Mouse (Mus musculus): Measurements from ENCODE around the gene Nckap5l. TPM values are rescaled to one million over a fixed set of nuclear protein-coding genes. Genes with fewer than 3 reads are reported as not detected.

Nckap5l gene
- polyA plus RNA-seq, 1 experiment from 2014 or later, result 9.3 TPM

GRCm38 (mm10) chr15:99421676-99422075 is 35.9 kb downstream of the Nckap5l start:
- 86% methylated on average over 8 of the region's 8 CpGs for WGBS
- Histone ChIP-seq H3K4me3 (no peak overlapping the region), H3K27ac (0 out of 2 replicates have a peak overlapping the region, but pooled peaks have one; percentile 79), H3K9ac (no peak overlapping the region), H3K27me3 (no peaks in the 10 kb centered on the region), H3K4me1 (peaks cover 16% of the 10 kb centered on the region), H3K9me3 (replicated peaks) (no peaks in the 10 kb centered on the region), H3K4me2 (no peak overlapping the region), H3K36me3 (ENCODE audit: poor library complexity, severe bottlenecking) (peaks cover 51% of the 10 kb centered on the region)
- ATAC-seq, result no peak

- Histone ChIP-seq H3K4me3 (no peak overlapping the region), H3K4me1 (peaks cover 16% of the 10 kb centered on the region), H3K9me3 (replicated peaks) (no peaks in the 10 kb centered on the region), H3K27ac (peak overlapping the region; percentile 79), H3K9ac (no peak overlapping the region), H3K4me2 (no peak overlapping the region; the same call in 1 of the 2 replicates), H3K36me3 (ENCODE audit: poor library complexity, severe bottlenecking) (peaks cover 46% of the 10 kb centered on the region), H3K27me3 (no peaks in the 10 kb centered on the region)
- ATAC-seq, result no peak
- 84% methylated on average over 9 of the region's 9 CpGs for WGBS
Observed at GRCm38 (mm10) chr15:99421152-99421551, 36.4 kb downstream of the Nckap5l start.

- H3K9ac ChIP-seq, result no peak overlapping the region
- 2% methylated on average over 12 of the region's 12 CpGs for WGBS
Observed at GRCm38 (mm10) chr15:99420521-99421014, 37.0 kb downstream of the Nckap5l start.

GRCm38 (mm10) chr15:99420101-99420500 is 37.4 kb downstream of the Nckap5l start:
- Histone ChIP-seq H3K4me2 (peak overlapping the region; percentile 34), H3K27ac (peak overlapping the region; percentile 79), H3K4me1 (peaks cover 16% of the 10 kb centered on the region), H3K36me3 (ENCODE audit: poor library complexity, severe bottlenecking) (peaks cover 35% of the 10 kb centered on the region), H3K9me3 (replicated peaks) (no peaks in the 10 kb centered on the region), H3K9ac (no peak overlapping the region), H3K4me3 (no peak overlapping the region), H3K27me3 (no peaks in the 10 kb centered on the region)
- no peak for ATAC-seq
- 17% methylated on average over 5 of the region's 5 CpGs for WGBS

More at GRCm38 (mm10) chr15:99420521-99421014, 37.0 kb downstream of the Nckap5l start:
- H3K27ac ChIP-seq, result peak overlapping the region; percentile 79
- peak overlapping the region; percentile 34 for H3K4me2 ChIP-seq
- H3K9me3 ChIP-seq (replicated peaks), result no peaks in the 10 kb centered on the region
- peaks cover 16% of the 10 kb centered on the region for H3K4me1 ChIP-seq
- peak; percentile 78 for ATAC-seq
- H3K27me3 ChIP-seq, result no peaks in the 10 kb centered on the region
- peak overlapping the region; percentile 4; the same call in 1 of the 2 replicates for H3K4me3 ChIP-seq
- H3K36me3 ChIP-seq (ENCODE audit: poor library complexity, severe bottlenecking), result peaks cover 40% of the 10 kb centered on the region

- H3K36me3 ChIP-seq (ENCODE audit: poor library complexity, severe bottlenecking), result peaks cover 14% of the 10 kb centered on the region
- no peak for ATAC-seq
- H3K27me3 ChIP-seq, result no peaks in the 10 kb centered on the region
- no peak overlapping the region for H3K4me3 ChIP-seq
- WGBS, result 43% methylated on average over 17 of the region's 17 CpGs
- H3K4me1 ChIP-seq, result peaks cover 16% of the 10 kb centered on the region
- H3K4me2 ChIP-seq, result no peak overlapping the region
- no peaks in the 10 kb centered on the region for H3K9me3 ChIP-seq (replicated peaks)
- H3K9ac ChIP-seq, result no peak overlapping the region
- H3K27ac ChIP-seq, result peak overlapping the region; percentile 54; the same call in 1 of the 2 replicates
Observed at GRCm38 (mm10) chr15:99417692-99418271, 39.8 kb downstream of the Nckap5l start.

- Histone ChIP-seq H3K4me1 (peaks cover 16% of the 10 kb centered on the region), H3K36me3 (ENCODE audit: poor library complexity, severe bottlenecking) (peaks cover 6% of the 10 kb centered on the region; the same call in 1 of the 2 replicates), H3K9ac (no peak overlapping the region), H3K27ac (no peak overlapping the region), H3K4me3 (no peak overlapping the region), H3K27me3 (no peaks in the 10 kb centered on the region), H3K4me2 (no peak overlapping the region), H3K9me3 (replicated peaks) (no peaks in the 10 kb centered on the region)
- no peak for ATAC-seq
- 29% methylated on average over 4 of the region's 4 CpGs for WGBS
Observed at GRCm38 (mm10) chr15:99416957-99417356, 40.6 kb downstream of the Nckap5l start.

GRCm38 (mm10) chr15:99416348-99416882 is 41.1 kb downstream of the Nckap5l start:
- H3K9ac ChIP-seq, result no peak overlapping the region
- WGBS, result 18% methylated on average over 13 of the region's 13 CpGs
- peaks cover 16% of the 10 kb centered on the region for H3K4me1 ChIP-seq
- no peak overlapping the region for H3K4me2 ChIP-seq
- ATAC-seq, result peak; percentile 43
- H3K36me3 ChIP-seq (ENCODE audit: poor library complexity, severe bottlenecking), result peaks cover under 1% of the 10 kb centered on the region; the same call in 1 of the 2 replicates
- no peak overlapping the region for H3K27ac ChIP-seq
- no peak overlapping the region for H3K4me3 ChIP-seq
- no peaks in the 10 kb centered on the region for H3K9me3 ChIP-seq (replicated peaks)
- H3K27me3 ChIP-seq, result no peaks in the 10 kb centered on the region

GRCm38 (mm10) chr15:99415793-99416192 is 41.8 kb downstream of the Nckap5l start:
- no peaks in the 10 kb centered on the region for H3K27me3 ChIP-seq
- peaks cover 12% of the 10 kb centered on the region for H3K4me1 ChIP-seq
- 18% methylated on average over 2 of the region's 2 CpGs for WGBS
- H3K36me3 ChIP-seq (ENCODE audit: poor library complexity, severe bottlenecking), result no peaks in the 10 kb centered on the region
- H3K27ac ChIP-seq, result no peak overlapping the region
- no peak for ATAC-seq
- no peaks in the 10 kb centered on the region for H3K9me3 ChIP-seq (replicated peaks)
- H3K4me2 ChIP-seq, result no peak overlapping the region
- no peak overlapping the region for H3K9ac ChIP-seq
- no peak overlapping the region for H3K4me3 ChIP-seq

GRCm38 (mm10) chr15:99411747-99412146 is 45.8 kb downstream of the Nckap5l start:
- Histone ChIP-seq H3K27ac (no peak overlapping the region), H3K27me3 (no peaks in the 10 kb centered on the region), H3K9ac (no peak overlapping the region), H3K9me3 (replicated peaks) (no peaks in the 10 kb centered on the region), H3K4me1 (no peaks in the 10 kb centered on the region), H3K4me2 (no peak overlapping the region), H3K4me3 (no peak overlapping the region), H3K36me3 (ENCODE audit: poor library complexity, severe bottlenecking) (peaks cover 37% of the 10 kb centered on the region)
- WGBS, result 70% methylated on average over 14 of the region's 14 CpGs
- no peak for ATAC-seq

- Histone ChIP-seq H3K4me2 (no peak overlapping the region), H3K27ac (no peak overlapping the region), H3K27me3 (no peaks in the 10 kb centered on the region), H3K9ac (no peak overlapping the region), H3K36me3 (ENCODE audit: poor library complexity, severe bottlenecking) (peaks cover 66% of the 10 kb centered on the region), H3K4me3 (no peak overlapping the region), H3K4me1 (no peaks in the 10 kb centered on the region), H3K9me3 (replicated peaks) (no peaks in the 10 kb centered on the region)
- WGBS, result 91% methylated on average over 9 of the region's 9 CpGs
- ATAC-seq, result no peak
Observed at GRCm38 (mm10) chr15:99408845-99409244, 48.7 kb downstream of the Nckap5l start.

GRCm38 (mm10) chr15:99406986-99407570 is 50.5 kb downstream of the Nckap5l start:
- no peak overlapping the region for H3K27ac ChIP-seq
- H3K4me3 ChIP-seq, result no peak overlapping the region
- H3K9me3 ChIP-seq (replicated peaks), result no peaks in the 10 kb centered on the region
- 89% methylated on average over 15 of the region's 15 CpGs for WGBS
- no peaks in the 10 kb centered on the region for H3K27me3 ChIP-seq
- ATAC-seq, result no peak
- no peak overlapping the region for H3K9ac ChIP-seq
- H3K36me3 ChIP-seq (ENCODE audit: poor library complexity, severe bottlenecking), result peaks cover 83% of the 10 kb centered on the region
- H3K4me1 ChIP-seq, result no peaks in the 10 kb centered on the region
- H3K4me2 ChIP-seq, result no peak overlapping the region

GRCm38 (mm10) chr15:99405150-99405549 is 52.4 kb downstream of the Nckap5l start:
- 90% methylated on average over 9 of the region's 9 CpGs for WGBS
- Histone ChIP-seq H3K27ac (no peak overlapping the region), H3K9me3 (replicated peaks) (no peaks in the 10 kb centered on the region), H3K4me3 (no peak overlapping the region), H3K9ac (no peak overlapping the region), H3K36me3 (ENCODE audit: poor library complexity, severe bottlenecking) (peaks cover 81% of the 10 kb centered on the region), H3K4me1 (no peaks in the 10 kb centered on the region), H3K27me3 (no peaks in the 10 kb centered on the region), H3K4me2 (no peak overlapping the region)
- ATAC-seq, result no peak
